Mouse (Mus musculus) heart, embryonic 13.5 days (tissue): ENCODE results near the gene Saal1. TPM values are rescaled to one million over a fixed set of nuclear protein-coding genes. Genes with fewer than 3 reads are reported as not detected.

Experiments used
- ATAC-seq: fragments of 200-750 bp; cut with Nextera tagmentation; 2 replicates; pipeline ENCODE4 v1.8.0; 2017; ENCODE audit warnings: moderate TSS enrichment; ENCODE audit not compliant: insufficient number of reproducible peaks, low FRiP score, low TSS enrichment; ENCODE audit errors: extremely low read depth
- H3K27ac ChIP-seq: fragments of 300-500 bp; sonication (generic); replicated peaks from 2 replicates; pipeline ENCODE4 v1.5.1; 2015; ENCODE audit warnings: moderate library complexity, mild to moderate bottlenecking, inconsistent platforms
- H3K27me3 ChIP-seq: fragments of 300-500 bp; sonication (generic); replicated peaks from 2 replicates; pipeline ENCODE4 v1.6.1; 2015; ENCODE audit warnings: mild to moderate bottlenecking, inconsistent platforms
- H3K36me3 ChIP-seq: fragments of 300-500 bp; sonication (generic); 2 replicates; pipeline ENCODE4 v1.6.1; 2015; ENCODE audit warnings: mild to moderate bottlenecking, inconsistent platforms
- H3K4me1 ChIP-seq: fragments of 300-500 bp; sonication (generic); 2 replicates; pipeline ENCODE4 v1.6.1; 2015; ENCODE audit warnings: inconsistent platforms
- H3K4me2 ChIP-seq: fragments of 300-500 bp; sonication (generic); 2 replicates; pipeline ENCODE4 v1.6.1; 2015; ENCODE audit warnings: inconsistent platforms, mild to moderate bottlenecking, moderate library complexity
- H3K4me3 ChIP-seq: fragments of 300-500 bp; sonication (generic); 2 replicates; pipeline ENCODE4 v1.5.1; 2015; ENCODE audit warnings: moderate library complexity, mild to moderate bottlenecking, inconsistent platforms
- H3K9ac ChIP-seq: fragments of 300-500 bp; sonication (generic); 2 replicates; pipeline ENCODE4 v1.6.1; 2015; ENCODE audit warnings: inconsistent platforms, mild to moderate bottlenecking, moderate library complexity
- H3K9me3 ChIP-seq: fragments of 300-500 bp; sonication (generic); 2 replicates; pipeline ENCODE4 v1.6.1; 2016; ENCODE audit warnings: inconsistent platforms
- WGBS: fragments of 180-500 bp; shearing (Covaris S2); methylation state at CpG from one replicate; pipeline ENCODE4 v1.1.7; 2015; ENCODE audit warnings: mixed read lengths; 5-methylcytosine and 5-hydroxymethylcytosine counted together
- polyA plus RNA-seq: library from polyadenylated mRNA; unstranded; fragments of >200 nt; fragmentation: Nextera tagmentation; extraction: Ambion mirVana; gene quantifications from 2 replicates; pipeline ENCODE4 v1.2.1, GENCODE M21; 2015

Gene Saal1
- polyA plus RNA-seq, 1 experiment from 2014 or later = 15.9 TPM

- Histone ChIP-seq H3K9ac (no peak overlapping the region), H3K27ac (no peak overlapping the region), H3K9me3 (no peaks in the 10 kb centered on the region), H3K27me3 (peaks cover 12% of the 10 kb centered on the region), H3K36me3 (no peaks in the 10 kb centered on the region), H3K4me1 (no peaks in the 10 kb centered on the region), H3K4me3 (no peak overlapping the region), H3K4me2 (no peak overlapping the region)
- no peak for ATAC-seq
- WGBS = 63% methylated on average over 5 of the region's 5 CpGs
These were observed 13.9 kb upstream of the Saal1 start for GRCm38 (mm10) chr7:46724396-46724795.

GRCm38 (mm10) chr7:46723849-46724248, 13.4 kb upstream of the Saal1 start:
- no peak overlapping the region for H3K4me2 ChIP-seq
- 69% methylated on average over 3 of the region's 3 CpGs for WGBS

GRCm38 (mm10) chr7:46723354-46723753, 12.9 kb upstream of the Saal1 start:
- ATAC-seq = no peak
- Histone ChIP-seq H3K27me3 (peaks cover 15% of the 10 kb centered on the region), H3K9ac (no peak overlapping the region), H3K36me3 (no peaks in the 10 kb centered on the region), H3K9me3 (no peaks in the 10 kb centered on the region), H3K4me3 (no peak overlapping the region), H3K4me1 (no peaks in the 10 kb centered on the region), H3K27ac (no peak overlapping the region), H3K4me2 (no peak overlapping the region)
- WGBS = 88% methylated on average over 6 of the region's 6 CpGs

More at GRCm38 (mm10) chr7:46723849-46724248, 13.4 kb upstream of the Saal1 start:
- no peak overlapping the region for H3K4me3 ChIP-seq
- ATAC-seq = no peak
- no peaks in the 10 kb centered on the region for H3K4me1 ChIP-seq
- no peak overlapping the region for H3K9ac ChIP-seq
- peaks cover 12% of the 10 kb centered on the region for H3K27me3 ChIP-seq
- no peak overlapping the region for H3K27ac ChIP-seq
- no peaks in the 10 kb centered on the region for H3K36me3 ChIP-seq
- H3K9me3 ChIP-seq = no peaks in the 10 kb centered on the region

GRCm38 (mm10) chr7:46720460-46720859, 10.0 kb upstream of the Saal1 start:
- Histone ChIP-seq H3K9me3 (no peaks in the 10 kb centered on the region), H3K27ac (no peak overlapping the region), H3K9ac (no peak overlapping the region), H3K36me3 (no peaks in the 10 kb centered on the region), H3K4me2 (no peak overlapping the region), H3K27me3 (peaks cover 20% of the 10 kb centered on the region), H3K4me1 (no peaks in the 10 kb centered on the region), H3K4me3 (no peak overlapping the region)
- 69% methylated on average over 9 of the region's 9 CpGs for WGBS
- no peak for ATAC-seq

DNA sequence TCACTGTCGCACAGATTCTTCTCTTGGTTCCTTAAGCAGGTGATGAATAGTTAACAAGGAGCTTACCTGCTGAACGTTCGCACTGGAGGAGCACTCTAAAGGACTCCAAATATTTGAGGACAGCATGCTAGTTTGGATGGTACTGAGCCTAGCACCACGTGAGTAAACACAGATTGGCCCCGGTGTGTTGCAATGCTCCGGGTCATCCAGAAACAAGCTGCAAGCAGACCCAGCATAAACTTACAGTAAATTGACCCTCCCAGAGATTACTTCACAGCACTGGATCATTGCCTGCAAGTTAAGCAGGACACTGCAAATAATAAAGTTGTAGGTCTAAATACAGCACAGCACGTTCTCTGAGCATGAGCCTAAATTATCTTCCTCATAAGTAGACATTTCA, 9.0 kb upstream of the Saal1 start:
- WGBS = 71% methylated on average over 7 of the region's 7 CpGs
- Histone ChIP-seq H3K27ac (no peak overlapping the region), H3K4me1 (no peaks in the 10 kb centered on the region), H3K27me3 (peaks cover 20% of the 10 kb centered on the region), H3K4me3 (no peak overlapping the region), H3K4me2 (no peak overlapping the region), H3K9ac (no peak overlapping the region), H3K36me3 (no peaks in the 10 kb centered on the region), H3K9me3 (no peaks in the 10 kb centered on the region)
- no peak for ATAC-seq

GRCm38 (mm10) chr7:46718591-46719270, 8.3 kb upstream of the Saal1 start:
- Histone ChIP-seq H3K9ac (no peak overlapping the region), H3K9me3 (no peaks in the 10 kb centered on the region), H3K4me2 (no peak overlapping the region), H3K4me3 (no peak overlapping the region), H3K27ac (no peak overlapping the region), H3K36me3 (no peaks in the 10 kb centered on the region), H3K27me3 (peaks cover 21% of the 10 kb centered on the region), H3K4me1 (no peaks in the 10 kb centered on the region)
- no peak for ATAC-seq
- WGBS = 74% methylated on average over 7 of the region's 7 CpGs

- ATAC-seq = no peak
- WGBS = 46% methylated on average over 5 of the region's 5 CpGs
- Histone ChIP-seq H3K4me3 (no peak overlapping the region), H3K4me1 (no peaks in the 10 kb centered on the region), H3K9me3 (no peaks in the 10 kb centered on the region), H3K9ac (no peak overlapping the region), H3K27ac (no peak overlapping the region), H3K36me3 (no peaks in the 10 kb centered on the region), H3K4me2 (no peak overlapping the region), H3K27me3 (peaks cover 26% of the 10 kb centered on the region)
These were observed 6.4 kb upstream of the Saal1 start for GRCm38 (mm10) chr7:46716897-46717296.

GRCm38 (mm10) chr7:46715600-46715999, 5.1 kb upstream of the Saal1 start, which contains the start of gene Saa3:
Gene Saa3 (minus strand): TSS chr7:46715700.
- Histone ChIP-seq H3K4me2 (no peak within 1 kb of the TSS), H3K9ac (no peak within 1 kb of the TSS), H3K4me1 (no peaks in the 10 kb centered on the region), H3K9me3 (no peaks in the 10 kb centered on the region), H3K36me3 (no peaks in the 10 kb centered on the region), H3K4me3 (no peak within 1 kb of the TSS), H3K27ac (no peak within 1 kb of the TSS), H3K27me3 (peaks cover 18% of the 10 kb centered on the region)
- no peak for ATAC-seq
- 74% methylated on average over 5 of the region's 5 CpGs for WGBS

DNA sequence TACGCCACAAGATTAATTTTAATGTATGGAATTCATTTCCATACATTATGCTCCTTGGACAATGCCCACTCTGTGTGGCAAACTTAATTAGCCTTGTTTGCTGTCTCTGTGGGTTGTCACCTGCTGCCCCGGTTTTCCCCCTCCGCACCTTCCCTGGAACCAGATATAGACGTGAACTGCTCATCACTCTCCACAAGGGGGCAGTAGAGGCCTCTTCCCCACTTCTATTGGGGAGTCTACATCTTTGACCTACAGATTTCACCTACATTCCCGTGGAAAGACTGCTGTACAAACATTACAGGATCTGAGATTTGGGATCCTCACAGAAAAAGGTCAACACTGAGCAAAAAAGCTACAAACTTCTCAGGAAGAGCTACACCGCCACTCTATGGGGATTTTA, 4.0 kb upstream of the Saal1 start:
- Histone ChIP-seq H3K36me3 (no peaks in the 10 kb centered on the region), H3K4me1 (peaks cover 3% of the 10 kb centered on the region), H3K9me3 (no peaks in the 10 kb centered on the region), H3K27me3 (peaks cover 15% of the 10 kb centered on the region; the same call in 1 of the 2 replicates), H3K4me3 (no peak overlapping the region), H3K4me2 (no peak overlapping the region), H3K9ac (no peak overlapping the region), H3K27ac (no peak overlapping the region)
- ATAC-seq = no peak
- 27% methylated on average over 6 of the region's 6 CpGs for WGBS

DNA sequence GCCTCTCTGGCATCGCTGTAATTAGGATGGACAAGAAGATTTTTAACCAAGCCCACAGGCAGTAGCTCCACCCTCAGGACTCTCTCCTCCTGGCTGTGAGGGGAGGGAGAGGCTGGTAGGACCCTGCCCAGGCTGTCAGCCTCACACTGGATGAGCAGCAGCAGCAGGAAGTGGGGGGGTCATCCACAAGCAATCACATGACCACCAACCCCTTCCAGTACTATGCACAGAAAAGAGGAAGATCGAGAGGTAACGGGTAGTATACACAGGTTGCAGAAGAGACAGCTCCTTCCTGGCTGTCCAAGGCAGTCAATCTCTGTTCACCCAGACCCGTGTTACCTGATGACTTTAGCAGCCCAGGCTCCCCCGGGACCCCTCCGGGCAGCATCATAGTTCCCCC, 1.8 kb upstream of the Saal1 start:
- Histone ChIP-seq H3K36me3 (peaks cover 11% of the 10 kb centered on the region), H3K4me3 (no peak overlapping the region), H3K27me3 (peaks cover 6% of the 10 kb centered on the region; the same call in 1 of the 2 replicates), H3K4me2 (no peak overlapping the region), H3K27ac (no peak overlapping the region), H3K9ac (no peak overlapping the region), H3K9me3 (no peaks in the 10 kb centered on the region), H3K4me1 (peaks cover 10% of the 10 kb centered on the region)
- no peak for ATAC-seq
- 64% methylated on average over 6 of the region's 6 CpGs for WGBS

DNA sequence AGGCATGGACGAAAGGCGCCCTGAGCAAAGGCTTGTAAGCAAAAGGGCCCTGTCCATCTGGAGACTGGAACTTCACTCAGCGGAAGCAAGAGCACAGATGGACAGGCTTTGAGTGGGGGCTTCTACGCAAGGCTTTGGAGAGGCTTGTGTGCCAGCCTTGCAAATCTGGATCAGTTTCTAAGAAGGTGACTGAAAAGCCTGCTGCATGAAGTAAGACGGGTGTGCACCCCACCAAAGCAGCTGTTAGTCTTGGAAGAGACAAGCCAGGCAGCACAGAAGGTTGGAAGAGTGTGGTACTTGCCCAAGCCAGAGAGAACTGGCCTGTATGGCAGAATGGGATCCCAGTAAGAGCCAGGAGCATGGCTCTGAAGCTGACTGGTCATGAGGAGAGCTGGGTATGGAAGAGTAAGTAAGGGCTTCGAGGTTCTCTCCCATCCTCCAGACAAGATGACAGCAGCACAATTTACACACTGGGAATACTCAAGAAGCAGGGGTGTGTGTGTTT, 9.9 kb downstream of the Saal1 start:
- ATAC-seq = no peak
- 90% methylated on average over 6 of the region's 6 CpGs for WGBS

GRCm38 (mm10) chr7:46696754-46697153, 13.7 kb downstream of the Saal1 start:
- WGBS = 39% methylated on average over 1 of the region's 1 CpGs
- Histone ChIP-seq H3K4me2 (no peak overlapping the region), H3K9me3 (no peaks in the 10 kb centered on the region), H3K27me3 (no peaks in the 10 kb centered on the region), H3K4me3 (no peak overlapping the region), H3K36me3 (peaks cover 86% of the 10 kb centered on the region), H3K4me1 (no peaks in the 10 kb centered on the region), H3K27ac (no peak overlapping the region), H3K9ac (no peak overlapping the region)
- no peak for ATAC-seq

More for the DNA sequence above, 9.9 kb downstream of the Saal1 start:
- H3K4me3 ChIP-seq = no peak overlapping the region
- H3K27me3 ChIP-seq = no peaks in the 10 kb centered on the region
- H3K36me3 ChIP-seq = peaks cover 94% of the 10 kb centered on the region
- 0 out of 2 replicates have a peak, but pooled peaks cover 4% of the 10 kb centered on the region for H3K4me1 ChIP-seq
- no peaks in the 10 kb centered on the region for H3K9me3 ChIP-seq
- no peak overlapping the region for H3K4me2 ChIP-seq
- H3K9ac ChIP-seq = no peak overlapping the region
- no peak overlapping the region for H3K27ac ChIP-seq
